Mouse (Mus musculus): ENCODE measurements around the gene Idnk. TPM values are rescaled to one million over a fixed set of nuclear protein-coding genes. Genes with fewer than 3 reads are reported as not detected.

The Idnk gene
- total RNA-seq, 2 experiments from 2014 or later: 23.9 to 26.6 TPM

- no peak for DNase-seq
These were observed 35.8 kb downstream of the Idnk start for GRCm38 (mm10) chr13:58193221-58193620.

DNA sequence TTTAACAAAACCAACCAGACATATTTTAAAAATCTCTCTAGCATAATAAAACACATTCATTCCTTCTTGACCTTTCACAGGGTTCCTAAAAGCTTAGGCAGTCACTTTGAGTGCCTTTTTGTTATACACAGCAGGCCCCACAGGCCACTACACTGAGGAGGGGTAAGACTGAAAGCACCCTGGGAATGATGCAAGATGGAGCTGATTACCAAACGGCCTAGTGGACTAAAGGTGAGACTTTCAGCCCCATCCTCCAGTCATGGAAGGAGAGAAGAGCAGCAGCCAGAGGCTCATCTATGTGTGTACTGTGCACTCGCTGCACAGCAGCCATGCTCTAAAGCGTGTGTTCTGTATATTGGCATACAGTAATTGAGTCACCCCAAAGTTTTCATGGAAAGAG, 37.5 kb downstream of the Idnk start:
- DNase-seq: no peak

DNA sequence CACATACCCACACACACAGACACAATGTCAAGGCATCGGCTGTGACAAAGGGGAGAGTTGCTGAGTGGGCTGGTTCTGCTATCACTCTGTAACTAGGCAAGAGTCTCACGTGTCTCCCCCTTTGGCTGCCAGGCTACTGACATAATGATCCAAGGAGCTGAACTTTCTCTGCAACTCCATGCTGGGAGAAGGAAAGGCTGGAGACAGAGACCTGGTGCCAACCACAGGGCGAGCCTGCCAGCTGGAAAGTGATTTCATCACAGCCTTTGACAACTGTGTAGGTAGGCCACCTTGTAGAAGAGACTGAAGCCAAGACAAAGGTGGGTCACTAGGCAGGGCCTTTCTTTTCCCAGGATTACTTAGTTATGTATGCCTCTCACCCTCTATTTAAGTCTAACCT, 39.8 kb downstream of the Idnk start:
- DNase-seq: peak in 1 of 2 experiments; percentile 4

DNA sequence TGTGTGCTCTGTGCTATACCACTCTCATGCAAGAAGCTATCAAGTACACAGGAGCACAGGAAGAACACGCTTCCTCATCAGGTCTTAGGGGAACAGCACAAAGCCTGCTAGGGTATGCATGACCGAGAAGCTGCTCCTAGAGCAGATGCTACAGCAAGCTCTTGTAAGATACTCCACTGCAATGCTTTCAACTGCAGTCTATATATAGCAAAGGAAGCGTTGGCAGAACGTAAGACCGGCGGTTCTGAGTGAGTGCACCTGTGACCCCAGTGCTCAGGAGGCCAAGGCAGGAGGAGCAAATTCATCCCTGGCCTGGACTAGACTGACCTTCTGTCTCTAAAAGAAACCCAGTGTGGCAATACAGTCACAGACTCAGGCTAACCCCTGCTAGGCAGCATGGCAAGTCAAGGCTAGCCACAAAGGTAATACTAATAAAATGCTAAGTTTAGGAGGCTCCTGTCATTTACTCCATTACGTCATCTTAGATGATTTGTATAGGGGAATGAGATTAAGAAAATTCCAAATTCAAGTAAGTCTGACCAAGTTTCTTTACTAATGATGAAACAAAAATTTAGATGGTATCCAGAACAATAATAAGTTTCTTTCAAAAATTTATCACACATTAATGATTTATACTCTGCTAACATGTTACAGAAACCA, 40.7 kb downstream of the Idnk start:
- no peak for DNase-seq

DNA sequence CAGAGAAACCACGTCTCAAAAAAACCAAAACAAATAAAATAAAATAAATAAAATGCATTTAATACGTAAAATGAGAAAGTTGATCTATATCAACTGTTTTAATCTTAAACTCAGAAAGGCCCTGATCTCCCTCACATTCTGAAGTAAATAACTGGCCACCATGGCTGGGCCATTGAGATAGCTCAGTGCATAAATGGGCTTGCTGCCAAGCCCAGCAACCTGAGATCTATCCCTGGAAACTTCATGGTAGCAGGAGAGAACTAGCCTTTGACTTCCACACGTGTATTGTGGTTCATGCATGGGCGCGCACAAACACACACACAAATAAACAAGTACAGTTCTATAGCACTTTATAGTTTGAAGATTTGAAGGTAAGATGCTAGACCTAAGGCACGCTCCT, 43.9 kb downstream of the Idnk start:
- DNase-seq: no peak

GRCm38 (mm10) chr13:58201908-58202307, 44.5 kb downstream of the Idnk start:
- no peak for DNase-seq

GRCm38 (mm10) chr13:58202903-58203302, 45.5 kb downstream of the Idnk start:
- no peak for DNase-seq

- no peak for DNase-seq
These were observed 46.8 kb downstream of the Idnk start for GRCm38 (mm10) chr13:58204202-58204601.

- no peak for DNase-seq
These were observed 47.5 kb downstream of the Idnk start for GRCm38 (mm10) chr13:58204986-58205385.

- DNase-seq: no peak
These were observed 48.6 kb downstream of the Idnk start for GRCm38 (mm10) chr13:58206084-58206483.

DNA sequence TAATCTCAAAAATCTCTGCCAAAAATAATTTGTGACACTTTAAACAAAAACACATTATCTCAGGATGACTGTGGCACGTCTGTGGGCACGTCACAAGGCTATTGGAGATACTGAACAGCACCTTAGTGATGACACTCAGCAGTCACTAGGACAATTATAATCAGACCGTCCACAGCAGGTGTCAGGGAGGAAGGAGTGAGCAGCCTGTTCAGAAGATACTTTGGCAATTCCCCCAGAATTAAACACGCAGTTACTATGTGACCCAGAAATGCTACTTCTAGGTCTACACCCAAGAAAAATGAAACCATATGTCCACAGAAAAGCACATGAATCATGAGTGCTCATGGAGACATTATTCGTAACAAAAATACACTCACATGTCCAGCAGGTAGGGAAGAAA, 53.0 kb downstream of the Idnk start:
- DNase-seq: no peak

DNA sequence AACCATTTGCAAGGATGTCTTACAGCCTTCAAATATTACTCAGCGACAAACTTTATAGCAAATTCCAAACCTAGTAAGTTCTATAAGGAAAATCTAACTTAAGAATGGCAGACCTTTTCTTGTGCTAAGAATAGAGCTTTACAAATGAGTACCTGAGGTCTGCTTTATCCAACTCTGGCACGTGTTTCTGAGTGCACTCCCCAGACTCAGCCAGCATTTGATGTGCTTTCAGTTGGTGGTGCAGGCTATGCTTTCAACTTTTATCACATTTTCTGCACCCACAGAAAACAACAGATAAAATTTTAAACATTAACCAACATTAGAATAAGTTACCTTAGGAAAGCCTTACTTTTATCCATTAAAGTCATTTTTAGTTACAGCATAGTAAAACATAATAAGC, 55.1 kb downstream of the Idnk start:
- DNase-seq: no peak

GRCm38 (mm10) chr13:58213801-58214200, 56.4 kb downstream of the Idnk start:
- DNase-seq: no peak

Other genes starting within 250 kb of the Idnk start
- under 1 TPM; 0.10 to 0.17 TPM for gene Spock1, start 249.3 kb upstream of the Idnk start, total RNA-seq (2021)
- gene Klhl3, start 44.1 kb upstream of the Idnk start, total RNA-seq (2021): 1 to 10 TPM; 2.7 to 3.5 TPM
- 10 to 100 TPM; 69.3 to 72.8 TPM for gene Hnrnpa0, start 29.1 kb upstream of the Idnk start, total RNA-seq (2021)
- gene Ubqln1, start 58.0 kb downstream of the Idnk start, total RNA-seq (2021): 10 to 100 TPM; 52.6 to 56.0 TPM
- 10 to 100 TPM; 22.9 to 28.5 TPM for gene Gkap1, start 118.0 kb downstream of the Idnk start, total RNA-seq (2021)
- gene Kif27, start 201.5 kb downstream of the Idnk start, total RNA-seq (2021): under 1 TPM in 1 of 2 experiments, not detected in 1; 0.13 TPM
- 10 to 100 TPM; 16.0 to 17.6 TPM for gene 2210016F16Rik, start 227.6 kb downstream of the Idnk start, total RNA-seq (2021)
- 10 to 100 TPM in 1 of 2 experiments, 1 to 10 TPM in 1; 9.3 to 11.4 TPM for gene Rmi1, start 244.6 kb downstream of the Idnk start, total RNA-seq (2021)
- gene Hnrnpk, start 245.7 kb downstream of the Idnk start, total RNA-seq (2021): 100 to 1,000 TPM; 412 to 432 TPM

Data from heart, adult 18-20 months (tissue).